Mouse (Mus musculus): ENCODE measurements at regions not wholly inside any gene's neighbourhood (a gene's known extent, or its start where the extent isn't known, plus 50 kb on each side); places are given as distances from the start of the nearest gene placed in this dataset.

DNA sequence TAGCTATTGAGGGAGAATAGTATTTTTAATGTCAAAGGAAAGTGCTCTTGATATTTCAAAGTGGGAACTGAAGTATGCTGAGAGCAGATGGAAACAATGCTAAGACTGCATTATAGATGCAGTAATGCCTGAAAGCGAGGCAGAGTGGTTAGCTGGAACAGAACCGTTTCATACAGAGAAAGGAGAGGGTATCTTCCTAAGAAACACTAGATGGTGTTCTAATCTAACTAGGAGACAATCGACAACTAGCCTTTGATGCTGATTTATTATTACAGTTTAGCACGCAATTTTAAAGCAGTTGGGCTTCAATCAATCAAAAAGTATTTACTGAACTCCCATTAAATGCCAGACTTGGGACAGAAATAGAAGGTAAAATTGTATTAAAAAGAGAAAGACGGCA is 92.3 kb upstream of the Prdx4 start:
- H3K4me2 ChIP-seq (replicated peaks; ENCODE audit: low read depth) = no peak overlapping the region
- H3K4me1 ChIP-seq (replicated peaks; ENCODE audit: control insufficient read depth, insufficient read depth) = no peaks in the 10 kb centered on the region
- no peaks in the 10 kb centered on the region for H3K9me3 ChIP-seq (ENCODE audit: control insufficient read depth, low read length)
- no peak overlapping the region for H3K4me3 ChIP-seq (ENCODE audit: low read depth, low read length)
- WGBS = 47% methylated on average over 5 of the region's 5 CpGs
- no peak for ATAC-seq (ENCODE audit: low FRiP score, low TSS enrichment)
- H3K27ac ChIP-seq (replicated peaks) = no peak overlapping the region
- no peaks in the 10 kb centered on the region for H3K36me3 ChIP-seq (ENCODE audit: control insufficient read depth, insufficient read depth, low read length)
- no peak overlapping the region for H3K9ac ChIP-seq (ENCODE audit: low read length)
- TF ChIP-seq EP300 (optimal IDR thresholded peaks at IDR 0.05) = no peak
- peak; percentile 18; the same call in 1 of the 2 replicates for TF ChIP-seq CTCF (IDR thresholded peaks at IDR 0.05; ENCODE audit: low read depth)
- DNase-seq (ENCODE audit: low spot score) = no peak
- no peaks in the 10 kb centered on the region for H3K27me3 ChIP-seq (ENCODE audit: control insufficient read depth, insufficient read depth, low read length)
